Mouse (Mus musculus) hindbrain, embryonic 11.5 days (tissue): ENCODE measurements around the gene Spo11. TPM values are rescaled to one million over a fixed set of nuclear protein-coding genes. Genes with fewer than 3 reads are reported as not detected.

Experiments
- ATAC-seq: fragments of 200-750 bp; cut with Nextera tagmentation; 2 replicates; pipeline ENCODE4 v1.8.0; 2017; ENCODE audit warnings: mild to moderate bottlenecking, moderate TSS enrichment, moderate library complexity; ENCODE audit not compliant: low FRiP score
- DNase-seq: peaks from one replicate; pipeline ENCODE4 v3.0.0-alpha.2; 2015; ENCODE audit warnings: low spot score
- H3K27ac ChIP-seq: fragments of 300-500 bp; sonication (generic); 2 replicates; pipeline ENCODE4 v1.5.1; 2014; ENCODE audit warnings: mild to moderate bottlenecking, low read depth, low read length
- H3K27me3 ChIP-seq: fragments of 300-500 bp; sonication (generic); 2 replicates; pipeline ENCODE4 v1.6.1; 2014; ENCODE audit warnings: mild to moderate bottlenecking, low read length, moderate library complexity, mixed read lengths; ENCODE audit not compliant: control insufficient read depth, insufficient read depth
- H3K36me3 ChIP-seq: fragments of 300-500 bp; sonication (generic); 2 replicates; pipeline ENCODE4 v1.6.1; 2014; ENCODE audit warnings: mild to moderate bottlenecking, low read length, moderate library complexity, mixed read lengths; ENCODE audit not compliant: control insufficient read depth, insufficient read depth
- H3K4me1 ChIP-seq: fragments of 300-500 bp; sonication (generic); replicated peaks from 2 replicates; pipeline ENCODE4 v1.6.1; 2014; ENCODE audit warnings: low read length, mixed read lengths; ENCODE audit not compliant: control insufficient read depth, insufficient read depth
- H3K4me2 ChIP-seq: fragments of 300-500 bp; sonication (generic); replicated peaks from 2 replicates; pipeline ENCODE4 v1.6.1; 2014; ENCODE audit warnings: mild to moderate bottlenecking, low read depth, low read length
- H3K4me3 ChIP-seq: fragments of 300-500 bp; sonication (generic); 2 replicates; pipeline ENCODE4 v1.5.1; 2014; ENCODE audit warnings: low read depth, low read length
- H3K9ac ChIP-seq: fragments of 300-500 bp; sonication (generic); 2 replicates; pipeline ENCODE4 v1.6.1; 2014; ENCODE audit warnings: low read depth, low read length
- H3K9me3 ChIP-seq: fragments of 300-500 bp; sonication (generic); 2 replicates; pipeline ENCODE4 v1.6.1; 2016; ENCODE audit warnings: low read length; ENCODE audit not compliant: control insufficient read depth
- WGBS: fragments of 180-500 bp; shearing (Covaris S2); extraction: QIAGEN DNeasy Blood & Tissue Kit; methylation state at CpG from one replicate; pipeline ENCODE4 v1.1.7; 2014; 5-methylcytosine and 5-hydroxymethylcytosine counted together
- polyA plus RNA-seq: library from polyadenylated mRNA; unstranded; fragments of >200 nt; fragmentation: Nextera tagmentation; extraction: Ambion mirVana; gene quantifications from 2 replicates; pipeline ENCODE4 v1.2.1, GENCODE M21; 2014

The Spo11 gene
- polyA plus RNA-seq, 1 experiment from 2014 or later = 0.74 TPM

GRCm38 (mm10) chr2:172936844-172937243 lies 40.7 kb upstream of the Spo11 start:
- 13% methylated on average over 5 of the region's 5 CpGs for WGBS
- H3K9ac ChIP-seq = no peak overlapping the region
- H3K4me3 ChIP-seq = no peak overlapping the region
- no peak for DNase-seq
- ATAC-seq = no peak
- no peak overlapping the region for H3K4me2 ChIP-seq
- H3K9me3 ChIP-seq = no peaks in the 10 kb centered on the region
- H3K36me3 ChIP-seq = no peaks in the 10 kb centered on the region
- peaks cover 37% of the 10 kb centered on the region for H3K4me1 ChIP-seq
- H3K27me3 ChIP-seq = peaks cover 75% of the 10 kb centered on the region
- no peak overlapping the region for H3K27ac ChIP-seq

GRCm38 (mm10) chr2:172937326-172938190 lies 39.9 kb upstream of the Spo11 start:
- no peak overlapping the region for H3K27ac ChIP-seq
- H3K36me3 ChIP-seq = no peaks in the 10 kb centered on the region
- no peaks in the 10 kb centered on the region for H3K9me3 ChIP-seq
- peaks cover 36% of the 10 kb centered on the region for H3K4me1 ChIP-seq
- DNase-seq (no peak), ATAC-seq (no peak)
- H3K9ac ChIP-seq = no peak overlapping the region
- H3K4me2 ChIP-seq = peak overlapping the region; percentile 5; the same call in 1 of the 2 replicates
- H3K27me3 ChIP-seq = peaks cover 82% of the 10 kb centered on the region
- WGBS = 2% methylated on average over 12 of the region's 12 CpGs
- peak overlapping the region; percentile 10 for H3K4me3 ChIP-seq

GRCm38 (mm10) chr2:172938761-172939638 lies 38.5 kb upstream of the Spo11 start:
- peak overlapping the region; percentile 87 for H3K4me2 ChIP-seq
- H3K36me3 ChIP-seq = no peaks in the 10 kb centered on the region
- under 1% methylated on average over 57 of the region's 57 CpGs for WGBS
- no peaks in the 10 kb centered on the region for H3K9me3 ChIP-seq
- H3K4me1 ChIP-seq = peaks cover 30% of the 10 kb centered on the region
- peak overlapping the region; percentile 49 for H3K9ac ChIP-seq
- no peak overlapping the region for H3K27ac ChIP-seq
- peaks cover 89% of the 10 kb centered on the region for H3K27me3 ChIP-seq
- no peak for ATAC-seq
- peak overlapping the region; percentile 44 for H3K4me3 ChIP-seq
- peak; percentile 64 for DNase-seq

GRCm38 (mm10) chr2:172939639-172940002 lies 37.9 kb upstream of the Spo11 start:
- no peak for DNase-seq
- WGBS = 1% methylated on average over 26 of the region's 26 CpGs
- 0 out of 2 replicates have a peak, but pooled peaks have one; percentile 0 for ATAC-seq
- no peaks in the 10 kb centered on the region for H3K36me3 ChIP-seq
- H3K4me2 ChIP-seq = peak overlapping the region; percentile 87
- peak overlapping the region; percentile 49 for H3K9ac ChIP-seq
- H3K9me3 ChIP-seq = no peaks in the 10 kb centered on the region
- H3K4me1 ChIP-seq = peaks cover 28% of the 10 kb centered on the region
- peaks cover 83% of the 10 kb centered on the region for H3K27me3 ChIP-seq
- no peak overlapping the region for H3K27ac ChIP-seq
- H3K4me3 ChIP-seq = peak overlapping the region; percentile 44

GRCm38 (mm10) chr2:172940003-172940798 lies 37.3 kb upstream of the Spo11 start, which contains the start of gene Bmp7:
Gene Bmp7, minus strand, starts transcription at chr2:172940321.
- DNase-seq (peak; percentile 77), ATAC-seq (peak; percentile 63)
- Histone ChIP-seq H3K27ac (0 out of 2 replicates have a peak within 1 kb of the TSS, but pooled peaks have one; percentile 17), H3K4me1 (peaks cover 24% of the 10 kb centered on the region), H3K36me3 (no peaks in the 10 kb centered on the region), H3K9me3 (no peaks in the 10 kb centered on the region), H3K9ac (peak within 1 kb of the TSS; percentile 49), H3K4me3 (peak within 1 kb of the TSS; percentile 44), H3K4me2 (peak within 1 kb of the TSS; percentile 87), H3K27me3 (peaks cover 80% of the 10 kb centered on the region)
- WGBS = under 1% methylated on average over 78 of the region's 82 CpGs

GRCm38 (mm10) chr2:172940799-172941163 lies 36.7 kb upstream of the Spo11 start:
- 0% methylated on average over 12 of the region's 13 CpGs for WGBS
- Histone ChIP-seq H3K9me3 (no peaks in the 10 kb centered on the region), H3K4me3 (peak overlapping the region; percentile 44), H3K9ac (peak overlapping the region; percentile 49; the same call in 1 of the 2 replicates), H3K4me2 (peak overlapping the region; percentile 87), H3K27me3 (peaks cover 76% of the 10 kb centered on the region), H3K27ac (no peak overlapping the region), H3K36me3 (no peaks in the 10 kb centered on the region), H3K4me1 (peaks cover 18% of the 10 kb centered on the region)
- peak; percentile 38 for ATAC-seq
- no peak for DNase-seq

GRCm38 (mm10) chr2:172949051-172949450 lies 28.4 kb upstream of the Spo11 start:
- Histone ChIP-seq H3K27me3 (no peaks in the 10 kb centered on the region), H3K4me1 (no peaks in the 10 kb centered on the region), H3K9me3 (no peaks in the 10 kb centered on the region), H3K4me3 (no peak overlapping the region), H3K36me3 (no peaks in the 10 kb centered on the region), H3K27ac (no peak overlapping the region), H3K4me2 (no peak overlapping the region), H3K9ac (no peak overlapping the region)
- ATAC-seq (no peak), DNase-seq (no peak)
- WGBS = 53% methylated on average over 5 of the region's 5 CpGs

- no peaks in the 10 kb centered on the region for H3K36me3 ChIP-seq
- no peak overlapping the region for H3K9ac ChIP-seq
- DNase-seq = no peak
- ATAC-seq = no peak; the same call in 1 of the 2 replicates
- WGBS = 61% methylated on average over 9 of the region's 9 CpGs
- H3K4me3 ChIP-seq = no peak overlapping the region
- no peak overlapping the region for H3K4me2 ChIP-seq
- no peaks in the 10 kb centered on the region for H3K27me3 ChIP-seq
- no peak overlapping the region for H3K27ac ChIP-seq
- no peaks in the 10 kb centered on the region for H3K9me3 ChIP-seq
- no peaks in the 10 kb centered on the region for H3K4me1 ChIP-seq
Observed at GRCm38 (mm10) chr2:172950119-172950676, 27.3 kb upstream of the Spo11 start.
